Mouse (Mus musculus) kidney, postnatal 10 days (tissue): ENCODE measurements at regions not wholly inside any gene's neighbourhood (a gene's known extent, or its start where the extent isn't known, plus 50 kb on each side); places are given as distances from the start of the nearest gene placed in this dataset.
A peak's percentile ranks its signal among the peaks of the same experiment; 100 is the strongest.
"Not testable (repeated sequence)": the region's sequence is repeated elsewhere in the genome, so short reads cannot be mapped to it uniquely, and the experiment has no call there.

Experiments used
- DNase-seq: peaks from one replicate; pipeline ENCODE4 v3.0.0; 2021; ENCODE audit warnings: mixed read lengths

DNA sequence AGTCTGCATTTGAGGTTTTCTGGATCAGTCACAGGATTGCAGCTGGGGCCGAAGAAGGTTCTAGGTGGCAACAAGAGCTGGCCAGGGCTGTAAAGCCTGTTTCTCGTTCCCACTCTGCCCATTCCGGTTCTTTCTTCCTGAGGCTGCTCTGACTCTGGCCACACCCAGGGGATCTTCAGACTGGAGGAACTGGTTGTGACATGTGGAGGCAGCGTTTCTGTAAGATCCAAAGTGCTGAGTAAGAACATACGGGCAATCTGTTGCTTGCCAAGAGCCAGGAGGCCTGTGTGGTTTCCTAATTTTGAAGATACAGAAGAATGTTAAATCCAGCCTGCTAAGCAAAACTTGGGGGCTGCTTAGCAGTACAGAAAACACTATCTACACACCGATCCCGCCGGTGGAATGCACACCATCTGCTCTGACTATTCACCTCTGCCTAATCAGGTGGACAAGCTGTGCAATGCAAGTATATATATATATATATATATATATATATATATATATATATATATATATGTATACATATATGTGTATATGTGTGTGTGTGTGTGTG lies 99.3 kb upstream of the Bmp2k start:
- DNase-seq, result peak; percentile 24

DNA sequence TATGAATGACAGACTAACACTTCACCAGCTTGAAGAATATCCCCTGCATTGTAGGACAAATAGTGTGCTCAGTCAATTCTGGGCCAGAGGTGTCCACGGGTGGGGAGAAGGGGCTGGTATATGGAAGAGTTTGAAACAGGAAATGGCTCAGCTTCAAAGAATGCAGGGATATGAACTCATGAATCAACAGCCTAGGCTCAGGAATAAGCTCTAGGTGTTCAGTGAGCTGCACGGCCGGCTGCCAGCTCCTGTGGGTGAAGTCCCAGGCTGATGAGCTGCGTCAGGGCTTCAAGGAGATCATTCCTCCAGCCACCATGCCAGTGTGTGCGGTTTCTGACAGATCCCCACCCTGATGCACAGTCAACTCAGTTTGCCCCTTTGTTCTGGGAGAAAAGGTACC lies 98.8 kb upstream of the Bmp2k start:
- no peak for DNase-seq

DNA sequence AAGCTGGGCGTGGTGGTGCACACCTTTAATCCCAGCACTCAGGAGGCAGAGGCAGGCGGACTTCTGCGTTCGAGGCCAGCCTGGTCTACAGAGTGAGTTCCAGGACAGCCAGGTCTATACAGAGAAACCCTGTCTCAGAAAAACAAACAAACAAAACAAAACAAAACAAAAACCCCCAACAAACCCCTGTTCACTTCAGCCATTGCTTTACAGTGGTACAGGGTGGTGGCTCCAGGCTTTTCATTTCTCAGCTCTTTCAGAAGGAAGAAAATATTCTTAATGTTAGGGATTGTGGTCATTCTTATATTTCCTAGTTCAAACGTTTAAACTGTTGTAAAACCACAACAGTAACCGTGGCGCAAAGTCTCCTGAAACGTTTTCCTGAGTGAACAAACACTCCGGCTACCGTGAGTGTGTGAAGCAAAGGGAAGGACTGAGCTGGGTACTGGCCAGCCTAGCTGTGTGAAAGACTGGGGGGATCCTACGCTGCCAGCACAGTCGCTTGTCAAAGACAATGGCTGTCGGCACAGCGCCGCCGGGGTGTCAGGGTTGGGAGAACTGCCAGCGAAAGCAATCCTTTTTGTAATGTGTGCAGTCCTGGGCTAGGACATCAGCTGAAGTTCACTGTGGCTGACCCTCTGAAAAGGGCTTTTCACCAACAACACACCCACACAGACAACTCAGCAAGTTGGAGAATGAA lies 91.8 kb upstream of the Bmp2k start:
- DNase-seq, result peak; percentile 43

DNA sequence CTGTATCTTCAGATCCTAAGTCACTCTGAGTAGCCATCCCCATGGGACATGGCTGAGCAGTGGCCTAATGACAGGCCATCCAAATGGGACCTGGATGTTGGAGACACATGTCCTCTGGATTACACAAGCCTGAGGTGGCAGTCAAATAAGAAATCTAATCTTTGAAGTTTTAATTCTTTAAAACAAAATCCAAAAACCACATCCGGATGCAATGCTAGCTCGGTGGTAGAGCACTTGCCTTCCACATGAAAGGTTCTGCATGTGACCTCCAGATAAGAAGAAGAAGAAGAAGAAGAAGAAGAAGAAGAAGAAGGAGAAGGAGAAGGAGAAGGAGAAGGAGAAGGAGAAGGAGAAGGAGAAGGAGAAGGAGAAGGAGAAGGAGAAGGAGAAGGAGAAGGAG lies 89.1 kb upstream of the Bmp2k start:
- DNase-seq, result not testable (repeated sequence)

DNA sequence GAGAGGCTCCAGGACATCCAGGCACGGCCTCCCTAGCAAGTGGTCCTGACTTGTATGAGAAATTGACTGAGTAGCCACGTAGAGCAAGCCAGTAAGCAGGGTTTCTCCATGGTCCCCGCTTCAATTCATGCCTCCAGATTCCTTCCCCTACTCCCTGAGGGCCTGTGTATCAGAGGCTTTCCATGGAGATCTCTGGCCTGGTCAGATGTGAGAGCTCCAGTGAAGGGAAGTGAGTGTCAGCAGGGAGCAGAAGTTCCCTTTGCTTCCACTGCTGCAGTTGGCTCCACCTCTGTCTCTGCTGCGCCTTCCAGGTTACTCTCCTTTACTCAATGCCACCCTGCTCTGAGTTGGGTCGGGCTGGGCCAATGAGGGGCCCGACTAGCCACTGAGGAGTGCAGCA lies 88.3 kb upstream of the Bmp2k start:
- DNase-seq, result no peak

DNA sequence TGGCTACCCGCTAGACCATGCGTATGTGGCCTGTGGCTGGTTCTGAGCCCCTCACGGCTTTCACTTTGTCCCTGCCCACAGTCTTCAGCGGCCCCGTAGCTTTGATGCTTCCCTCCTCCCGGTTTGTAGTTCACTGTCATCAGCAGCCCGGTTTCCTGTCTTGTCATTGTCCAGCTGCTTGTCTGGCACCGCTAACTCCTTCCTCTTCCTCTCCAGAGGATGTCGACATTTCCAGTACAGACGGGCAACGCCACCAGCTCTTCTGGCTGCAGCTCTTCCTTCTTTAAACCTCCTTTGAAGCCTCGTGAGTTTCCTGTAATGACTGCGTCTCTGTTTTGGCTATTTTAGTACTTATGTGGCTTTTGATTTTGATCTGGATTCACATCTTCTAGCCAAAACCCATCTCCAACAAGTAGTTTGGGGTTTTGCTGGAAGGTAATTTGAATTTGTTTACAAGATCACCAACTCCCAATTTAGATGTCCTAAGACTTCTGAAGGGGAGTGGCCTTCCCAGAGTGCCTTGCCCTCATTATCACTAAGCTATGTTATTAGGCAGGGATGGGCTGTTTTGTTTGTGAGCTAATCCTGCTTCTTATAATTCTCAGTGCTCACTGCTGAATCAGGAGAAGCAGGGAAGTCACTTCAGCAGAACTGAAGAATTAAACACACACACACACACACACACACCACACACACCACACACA lies 85.8 kb upstream of the Bmp2k start:
- peak; percentile 75 for DNase-seq

DNA sequence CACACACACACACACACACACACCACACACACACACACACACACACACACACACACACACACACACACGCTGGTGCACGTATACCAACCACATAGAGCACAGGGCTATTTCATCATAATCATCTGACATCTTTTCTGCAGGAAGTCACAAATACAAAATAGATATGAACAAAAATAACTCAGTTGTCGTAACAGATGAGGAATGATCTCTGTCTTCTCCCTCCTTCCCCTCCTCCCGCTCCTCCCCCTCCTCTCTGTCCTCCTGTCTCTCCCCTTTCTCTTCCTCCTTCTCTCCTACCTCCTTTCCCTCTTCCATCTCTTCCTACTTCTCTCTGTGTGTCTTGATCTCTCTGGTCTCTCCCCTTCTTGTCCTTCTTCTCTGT lies 85.2 kb upstream of the Bmp2k start:
- peak; percentile 26 for DNase-seq

DNA sequence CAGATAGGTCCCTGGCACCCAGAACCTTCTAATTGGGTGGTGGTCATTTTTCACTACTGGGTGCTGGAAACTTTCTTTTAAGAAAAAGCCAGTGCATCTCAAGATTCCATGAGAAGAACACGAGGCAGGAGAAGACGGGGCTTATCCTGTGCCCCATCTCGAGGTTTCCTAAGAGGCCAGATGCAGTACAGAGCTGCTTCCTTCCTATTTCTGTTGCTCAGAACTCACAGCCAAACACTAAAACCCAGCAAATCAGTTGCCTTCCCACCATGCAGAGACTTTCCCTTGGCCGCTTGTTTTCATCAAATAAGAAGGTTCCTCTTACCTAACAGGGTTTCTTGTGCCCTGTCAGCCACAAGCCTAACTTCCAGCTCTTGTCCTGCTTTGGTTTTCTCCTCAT lies 84.7 kb upstream of the Bmp2k start:
- DNase-seq, result no peak

DNA sequence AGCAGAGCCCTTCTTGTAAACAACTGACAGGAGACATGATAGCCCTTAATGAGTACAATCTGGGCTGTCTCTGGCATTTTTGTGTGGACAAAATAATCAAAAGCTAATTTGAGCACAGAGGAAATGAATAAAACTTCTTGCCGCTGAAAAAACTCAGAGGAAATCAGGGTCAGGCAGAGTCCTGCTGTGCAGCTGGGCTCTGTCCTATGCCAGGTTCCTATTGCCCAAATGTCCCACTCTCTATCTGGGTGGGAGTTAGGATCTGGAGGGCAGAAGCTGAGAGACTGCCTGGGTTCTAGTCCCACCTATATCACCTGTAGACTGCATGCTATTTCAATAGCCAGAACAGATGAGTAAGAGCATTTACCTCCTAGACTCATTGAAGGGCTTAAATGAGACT lies 83.8 kb upstream of the Bmp2k start:
- DNase-seq, result peak; percentile 26

DNA sequence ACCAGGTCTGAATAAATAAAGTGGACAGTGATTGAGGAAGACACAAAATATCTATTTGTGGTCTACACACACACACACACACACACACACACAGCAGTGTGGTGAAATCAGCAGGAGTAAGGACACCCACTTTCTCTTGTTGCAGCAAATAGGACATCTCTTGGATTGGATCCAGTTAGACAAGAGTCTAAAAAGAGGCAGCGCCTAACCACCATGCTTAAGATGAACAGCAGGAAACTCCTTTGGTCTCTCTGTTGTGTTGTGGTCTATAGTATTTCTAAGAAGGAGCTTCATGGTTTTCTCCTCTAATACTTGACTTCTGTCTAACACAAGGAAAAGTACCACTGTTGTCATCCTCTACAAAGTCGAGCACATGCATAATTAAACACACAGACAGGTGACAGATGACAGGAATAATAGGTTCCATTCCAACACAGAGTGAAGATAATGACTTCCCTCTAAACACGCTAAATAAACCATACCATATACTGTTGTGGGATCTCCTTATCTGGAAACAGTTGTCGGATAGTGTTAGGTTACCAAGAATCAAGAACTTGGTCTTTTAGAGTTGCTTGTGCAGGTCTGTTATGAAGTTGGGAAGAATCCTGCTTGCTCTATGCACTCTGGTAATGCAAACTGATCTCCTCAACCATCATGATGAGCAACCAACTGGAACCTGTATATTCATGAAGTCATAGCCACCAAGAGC lies 82.6 kb upstream of the Bmp2k start:
- DNase-seq, result no peak

DNA sequence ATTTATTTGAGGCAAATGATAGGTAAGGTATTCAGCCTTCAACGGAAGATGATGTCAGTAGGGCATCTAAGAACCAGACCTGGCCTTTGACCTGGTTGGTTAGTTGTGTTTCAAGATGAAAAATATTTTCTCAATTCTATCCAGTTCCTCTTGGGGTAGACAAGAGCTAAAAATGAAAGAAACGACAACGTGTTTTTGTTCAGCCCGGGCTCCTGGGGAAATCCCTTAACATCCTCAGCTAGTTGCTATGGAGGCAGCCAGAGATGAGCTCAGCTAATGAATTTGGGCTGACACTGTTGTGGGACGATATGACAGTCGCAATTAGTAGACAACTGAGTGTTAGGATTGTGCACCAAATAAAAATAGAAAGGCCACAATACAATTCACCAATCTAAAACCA lies 80.6 kb upstream of the Bmp2k start:
- DNase-seq, result no peak

DNA sequence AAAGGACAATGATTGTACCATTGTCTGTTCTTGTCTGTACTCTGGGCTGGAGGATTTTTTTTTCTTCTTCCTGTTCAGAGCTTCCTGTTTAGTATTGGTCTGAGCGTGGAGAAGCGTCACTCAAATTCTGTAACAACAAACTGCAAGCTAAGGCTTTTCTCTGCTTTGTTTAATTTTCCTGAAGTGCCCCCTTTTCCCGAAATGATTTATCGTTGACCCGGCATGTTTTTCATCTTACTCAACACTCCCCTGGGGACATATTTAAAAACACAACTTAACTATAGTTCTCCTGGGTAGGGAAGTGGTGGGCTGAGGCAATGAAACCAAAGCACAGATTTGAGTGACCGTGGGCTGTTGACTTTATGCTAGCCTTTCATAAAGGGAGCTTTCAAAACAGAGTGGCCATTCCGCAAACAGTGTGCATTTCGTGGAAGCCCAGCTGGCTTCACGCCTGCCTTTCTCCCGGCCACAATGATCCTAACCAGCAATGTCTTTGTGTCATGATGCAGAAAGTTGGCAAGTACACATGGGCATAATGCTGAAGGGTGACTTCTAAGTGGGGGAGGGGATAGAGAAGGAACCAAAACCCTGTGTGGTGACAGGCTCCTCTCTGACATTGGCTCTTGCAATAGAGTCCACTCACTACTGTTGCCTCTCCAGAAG lies 79.8 kb upstream of the Bmp2k start:
- no peak for DNase-seq

DNA sequence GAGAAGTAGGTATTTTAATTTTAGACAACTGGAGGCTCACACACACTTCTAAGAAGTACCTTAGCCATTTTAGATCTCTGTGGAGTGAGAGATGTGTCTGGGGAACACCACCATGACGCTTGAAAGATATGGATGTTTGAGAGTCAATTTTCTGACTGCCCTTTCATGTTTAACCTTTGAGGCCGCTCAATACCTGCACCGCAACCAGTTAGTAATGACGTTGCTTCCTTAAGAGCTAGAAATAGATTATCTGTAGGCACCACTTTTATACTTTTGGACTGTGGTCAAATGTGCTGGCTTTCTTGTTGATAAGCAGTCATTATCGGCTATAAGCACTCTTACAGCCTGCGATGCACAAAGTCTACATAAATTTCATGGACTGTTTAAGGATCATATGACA lies 78.3 kb upstream of the Bmp2k start:
- no peak for DNase-seq

DNA sequence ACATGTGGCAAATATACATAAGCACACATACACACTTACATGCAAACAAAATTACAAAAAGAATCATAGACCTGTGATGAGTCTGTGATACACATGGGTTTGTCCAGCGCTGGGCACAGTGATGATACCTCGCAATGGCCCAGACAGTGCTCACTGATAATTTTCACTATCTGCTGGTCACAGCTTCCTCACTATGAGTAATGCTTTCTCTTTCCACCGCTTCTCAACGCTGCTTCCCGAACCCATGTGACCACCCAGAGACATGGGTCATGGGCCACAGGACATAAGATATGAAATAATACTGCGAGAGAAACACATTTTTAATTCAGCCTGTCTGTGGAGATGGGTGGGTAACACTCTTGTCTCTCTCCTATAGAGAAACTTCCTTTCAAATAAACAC lies 76.5 kb upstream of the Bmp2k start:
- no peak for DNase-seq

DNA sequence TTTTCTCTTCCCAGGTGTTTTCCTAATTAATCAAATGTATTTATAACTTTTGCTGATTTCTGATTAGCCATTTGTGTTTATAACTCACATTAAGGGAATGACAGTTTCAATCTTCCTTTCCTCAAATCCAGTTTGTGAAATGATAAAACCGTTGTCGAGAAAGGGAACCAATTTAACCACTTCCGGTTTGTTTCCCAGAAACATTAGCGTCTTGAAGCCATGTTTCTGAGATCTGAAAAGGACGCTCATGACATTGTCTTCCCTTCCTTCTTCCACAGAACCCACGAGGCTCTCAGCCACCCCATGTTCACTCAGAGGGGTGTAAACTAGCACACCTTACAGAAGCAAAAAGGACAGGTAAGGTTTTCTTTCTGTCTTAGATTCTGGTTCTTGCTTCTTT lies 76.0 kb upstream of the Bmp2k start:
- no peak for DNase-seq

DNA sequence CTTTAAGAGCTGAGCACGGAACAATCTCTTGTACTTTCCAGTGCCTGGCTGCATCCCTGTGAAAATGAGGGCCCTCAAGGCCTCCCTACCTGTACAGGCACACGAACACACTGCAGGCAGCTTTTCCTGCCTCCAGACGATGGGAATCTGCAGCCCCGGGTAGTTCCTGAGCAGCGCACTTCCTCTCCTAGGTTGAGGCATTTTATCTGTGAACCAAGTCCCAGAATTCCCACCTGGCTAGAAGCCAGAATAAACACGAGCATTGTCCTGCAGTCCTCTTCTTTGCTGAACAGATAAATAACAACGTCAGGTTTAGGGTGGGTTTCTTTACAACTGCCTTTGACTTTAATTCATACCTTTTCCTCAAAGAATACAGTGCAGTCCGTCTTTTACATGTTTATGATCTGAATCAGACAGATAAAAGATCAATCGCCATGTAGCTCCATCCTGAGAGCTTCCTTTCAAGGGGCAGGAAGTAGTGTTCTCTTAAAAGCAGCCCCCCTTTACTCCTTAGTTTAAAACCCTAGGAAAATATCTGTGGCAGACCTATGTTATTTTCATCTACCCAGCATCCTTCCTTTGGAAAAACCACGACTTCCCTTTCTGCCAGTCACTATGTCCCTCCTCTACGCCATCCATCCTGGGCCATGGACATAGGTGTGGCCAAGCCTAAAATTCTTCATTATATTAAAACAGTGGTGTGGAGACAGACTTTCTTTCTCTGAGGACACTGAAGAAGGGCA lies 75.3 kb upstream of the Bmp2k start:
- DNase-seq, result peak; percentile 69

DNA sequence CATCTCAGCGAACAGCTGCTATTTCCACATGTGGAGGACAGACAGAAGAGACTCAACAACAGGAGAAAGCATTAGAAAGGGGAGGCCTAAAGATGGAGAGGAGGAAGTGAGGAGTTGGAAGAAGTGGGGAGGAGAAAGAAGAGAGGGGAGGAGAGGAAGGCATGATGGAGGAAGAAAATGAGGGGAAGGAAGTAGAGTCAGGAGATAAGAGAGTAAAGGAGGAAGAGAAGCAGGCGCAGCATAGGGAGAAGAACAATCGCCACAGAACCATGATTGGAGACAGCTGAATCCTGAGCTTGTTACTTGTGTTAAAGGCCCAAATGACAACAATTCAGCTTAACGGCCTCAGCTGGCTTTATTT lies 74.8 kb upstream of the Bmp2k start:
- no peak for DNase-seq

DNA sequence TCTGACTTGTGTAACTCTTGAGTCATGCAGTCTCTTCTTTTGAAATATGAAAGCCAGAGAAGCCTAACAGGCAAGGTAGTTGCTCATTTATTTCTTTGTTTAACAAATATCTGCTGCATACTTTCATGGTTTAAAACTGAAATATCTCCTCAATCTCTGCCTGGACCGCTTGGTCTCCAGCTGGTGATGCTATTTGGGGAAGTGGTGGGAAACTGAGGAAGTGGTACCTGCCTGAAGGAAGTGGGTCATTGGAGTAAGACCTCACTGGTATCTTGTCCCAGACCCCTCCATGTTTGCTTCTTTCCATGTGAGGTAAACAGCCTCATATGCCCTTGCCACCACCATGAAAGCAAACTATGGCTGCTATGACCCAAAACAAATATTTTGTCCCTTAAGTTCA lies 74.0 kb upstream of the Bmp2k start:
- no peak for DNase-seq

DNA sequence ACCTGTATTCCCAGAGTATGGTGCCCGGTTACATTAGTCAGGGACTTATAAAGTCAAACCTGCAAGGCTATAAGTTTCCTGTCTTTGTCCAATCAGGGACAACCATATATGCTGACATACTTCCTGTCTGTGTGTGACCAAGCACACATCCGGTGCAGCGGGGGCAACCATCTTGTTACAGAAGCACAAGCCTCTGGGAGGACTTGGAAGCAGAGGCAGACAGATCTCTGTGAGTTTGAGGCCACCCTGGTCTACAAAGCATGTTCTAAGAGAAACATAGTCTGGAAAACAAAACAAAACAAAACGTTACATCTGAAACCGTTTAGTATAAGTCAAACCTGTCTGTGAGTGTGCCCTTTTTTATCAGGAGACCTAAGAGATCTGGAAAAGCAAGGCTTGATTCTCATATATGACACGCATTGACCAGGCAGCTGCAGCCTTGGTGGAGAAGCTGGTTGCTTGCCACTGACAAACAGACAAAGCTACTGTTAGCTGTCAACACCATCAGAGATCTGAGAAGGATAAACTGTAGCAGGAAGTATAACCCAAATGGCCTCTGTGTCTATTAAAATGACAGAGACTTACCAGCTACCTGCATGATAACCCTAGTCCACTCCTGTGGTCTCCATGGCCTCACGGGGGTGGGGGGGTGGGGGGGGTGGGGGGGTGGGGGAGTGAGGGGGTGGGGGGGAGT lies 72.6 kb upstream of the Bmp2k start:
- DNase-seq, result no peak

DNA sequence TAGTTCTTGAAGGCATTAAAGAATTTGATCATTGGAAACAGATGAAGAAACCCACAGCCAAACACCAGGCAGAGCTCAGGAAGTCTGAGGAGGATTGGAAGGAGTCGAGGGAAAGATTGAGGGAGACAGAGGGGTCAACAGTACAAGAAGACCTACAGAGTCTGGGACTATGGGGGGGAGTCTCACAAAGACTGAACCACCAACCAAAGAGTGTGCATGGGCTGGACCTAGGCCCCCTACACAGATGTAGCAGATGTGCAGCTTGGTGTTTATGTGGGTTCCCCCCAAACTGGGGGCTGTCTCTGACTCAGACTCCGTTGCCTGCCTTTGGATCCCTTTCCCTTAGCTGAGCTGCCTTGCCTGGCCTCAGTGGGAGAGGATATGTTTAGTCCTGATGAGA lies 71.5 kb upstream of the Bmp2k start:
- DNase-seq, result no peak

DNA sequence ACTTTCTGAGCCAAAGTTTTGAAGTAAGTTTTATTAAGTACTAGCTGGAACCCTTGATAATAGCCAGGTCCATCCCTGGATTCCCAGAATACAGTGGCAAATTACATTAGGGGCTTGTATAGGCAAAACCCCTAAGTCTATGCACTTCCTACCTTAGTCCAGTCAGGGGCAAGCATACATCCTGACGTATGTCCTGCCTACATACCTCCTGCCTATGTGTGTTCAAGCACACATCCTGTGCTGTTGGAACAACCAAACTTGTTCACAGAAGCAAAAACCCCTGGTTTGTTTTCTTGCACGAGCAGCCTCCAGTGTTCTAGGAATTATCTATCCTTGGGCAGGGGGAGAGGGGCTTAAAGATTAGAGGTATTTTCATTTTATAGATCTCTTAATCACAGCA lies 66.4 kb upstream of the Bmp2k start:
- no peak for DNase-seq

DNA sequence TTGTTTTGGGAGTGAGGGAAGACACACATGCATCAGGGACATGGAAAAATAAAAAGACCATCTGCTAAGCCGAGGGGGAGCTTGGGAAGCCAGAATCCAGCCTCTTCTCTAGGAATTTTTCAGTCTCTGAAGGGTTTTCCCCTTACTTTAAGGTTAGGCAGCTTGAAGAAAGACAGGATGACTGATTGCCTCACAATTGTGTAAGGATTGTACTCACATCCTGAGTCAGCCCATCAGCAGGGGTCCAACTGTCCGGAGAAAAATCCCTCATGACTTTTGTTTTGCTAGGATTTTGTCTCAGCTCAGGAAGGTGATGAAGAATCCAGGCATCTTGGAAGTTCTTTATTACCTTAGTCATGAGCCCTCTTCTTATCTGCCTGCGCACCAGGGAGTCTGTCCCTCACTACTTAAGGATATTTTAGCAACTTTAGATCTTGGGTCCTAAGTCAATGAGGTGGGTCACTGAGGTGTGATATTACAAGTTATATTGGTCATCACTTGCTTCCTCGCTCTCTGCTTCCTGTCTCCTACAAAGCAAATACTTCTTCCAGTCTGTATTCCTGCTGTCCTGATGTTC lies 65.8 kb upstream of the Bmp2k start:
- no peak for DNase-seq
